Mouse (Mus musculus) myocyte (in vitro differentiated cells): ENCODE measurements around the gene Meis2.

ENCODE experiments used
- MAX ChIP-seq: IDR thresholded peaks from one replicate; pipeline ENCODE4 v1.6.1; 2011; ENCODE audit warnings: low read depth, mild to moderate bottlenecking, control low read depth
- POLR2A ChIP-seq: IDR thresholded peaks from one replicate; pipeline ENCODE4 v1.6.1; 2011; ENCODE audit warnings: low read depth, mild to moderate bottlenecking, control low read depth, moderate library complexity; ENCODE audit not compliant: insufficient read length
- POLR2AphosphoS2 ChIP-seq: IDR thresholded peaks from one replicate; pipeline ENCODE4 v1.6.1; 2011; ENCODE audit warnings: low read depth, control low read depth; ENCODE audit not compliant: insufficient read length
- REST ChIP-seq: IDR thresholded peaks from one replicate; pipeline ENCODE4 v1.6.1; 2011; ENCODE audit warnings: mild to moderate bottlenecking, control low read depth, moderate library complexity; ENCODE audit not compliant: insufficient read depth, insufficient read length
- TCF12 ChIP-seq: IDR thresholded peaks from one replicate; pipeline ENCODE4 v1.6.1; 2011; ENCODE audit warnings: mild to moderate bottlenecking, control low read depth; ENCODE audit not compliant: poor library complexity, insufficient read depth, severe bottlenecking

GRCm38 (mm10) chr2:116056826-116057225 lies 8.8 kb downstream of the Meis2 start:
- no peak for TF ChIP-seq REST
- no peak for TF ChIP-seq POLR2AphosphoS2
- TF ChIP-seq POLR2A: no peak
- no peak for TF ChIP-seq MAX
- TF ChIP-seq TCF12: no peak
